Mouse (Mus musculus) erythroblast, adult 5-6 weeks (primary cell): ENCODE results near the gene Sgsm3. TPM values are rescaled to one million over a fixed set of nuclear protein-coding genes. Genes with fewer than 3 reads are reported as not detected.

Experiments used
- ATAC-seq: replicated peaks from 2 replicates; pipeline ENCODE4 v1.8.0; 2016; ENCODE audit warnings: moderate number of reproducible peaks, mild to moderate bottlenecking, moderate TSS enrichment, inconsistent platforms; ENCODE audit not compliant: poor library complexity, low FRiP score, severe bottlenecking
- total RNA-seq, 2 experiments: library from RNA; stranded (forward) in 1 of 2; stranded (reverse) in 1 of 2; fragments of 150-400 nt in 1 of 2; fragments of 200-764, 138-1000 nt in 1 of 2; gene quantifications; 2 replicates each; pipeline versions ENCODE4 v1.2.3 to v1.2.4; 2015 to 2017; ENCODE audit warnings: low replicate concordance in 2 of 2

Sgsm3 gene
- total RNA-seq, 2 experiments from 2014 or later = 5.6 to 9.5 TPM

GRCm38 (mm10) chr15:81016488-81016887 lies 38.9 kb downstream of the Sgsm3 start:
- ATAC-seq = no peak

GRCm38 (mm10) chr15:81017308-81017707 lies 39.7 kb downstream of the Sgsm3 start:
- ATAC-seq = no peak

DNA sequence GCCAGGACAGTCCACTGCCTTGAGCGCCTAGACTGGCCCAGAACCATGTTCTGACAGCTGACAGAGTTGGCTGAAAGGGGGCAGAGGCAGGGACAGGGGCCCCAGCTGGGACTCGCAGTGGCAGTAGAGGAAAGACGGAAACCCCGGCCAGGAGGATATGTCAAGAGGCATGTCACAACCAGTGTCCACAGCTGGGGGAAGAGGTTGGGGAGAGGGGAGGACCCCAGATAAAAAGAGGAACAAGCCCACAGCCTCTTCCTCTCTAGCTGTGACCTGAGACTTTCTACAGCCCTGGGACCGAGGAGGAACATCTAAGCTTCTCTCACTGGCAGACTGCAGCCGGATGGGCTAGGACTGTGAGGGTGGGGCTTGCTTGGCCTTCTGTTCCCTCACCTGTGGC lies 43.8 kb downstream of the Sgsm3 start:
- no peak for ATAC-seq

GRCm38 (mm10) chr15:81022437-81022836 lies 44.9 kb downstream of the Sgsm3 start:
- no peak for ATAC-seq

- no peak for ATAC-seq
These were observed 46.3 kb downstream of the Sgsm3 start for GRCm38 (mm10) chr15:81023842-81024241.

- ATAC-seq = no peak
These were observed 49.3 kb downstream of the Sgsm3 start for GRCm38 (mm10) chr15:81026901-81027300.

DNA sequence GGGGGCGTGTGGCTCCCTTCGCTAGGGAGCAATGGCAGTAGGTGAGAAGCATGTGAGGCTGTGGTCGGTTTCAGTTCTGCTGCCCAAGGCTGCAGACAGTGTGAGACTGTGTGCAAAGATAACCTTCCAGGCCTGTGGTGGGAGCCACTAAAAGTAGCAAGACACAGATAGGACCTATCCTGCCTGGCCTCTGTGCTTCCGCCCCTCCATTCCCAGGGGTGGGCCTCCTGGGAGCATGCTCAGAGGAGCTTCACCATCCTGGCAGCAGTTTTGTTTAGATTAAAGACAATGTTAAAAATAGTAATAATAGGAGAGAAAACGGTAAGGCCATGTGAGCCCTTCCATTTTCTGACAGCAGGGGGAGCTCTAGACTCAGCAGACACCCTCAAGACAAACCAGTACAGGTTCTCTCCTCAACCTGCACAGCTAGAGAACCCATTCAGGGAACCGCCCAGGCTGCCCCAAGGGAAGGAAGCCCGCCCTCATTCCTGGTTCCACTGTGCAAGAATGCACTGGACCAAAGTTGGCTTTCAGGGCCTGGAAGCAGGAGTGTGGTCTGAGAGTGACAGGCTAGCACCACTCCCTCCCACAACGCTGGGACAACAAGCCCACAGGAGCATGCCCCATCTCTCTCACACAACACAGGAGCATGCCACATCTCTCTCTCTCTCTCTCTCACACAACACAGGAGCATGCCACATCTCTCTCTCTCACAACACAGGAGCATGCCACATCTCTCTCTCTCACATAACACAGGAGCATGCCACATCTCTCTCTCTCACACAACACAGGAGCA lies 50.0 kb downstream of the Sgsm3 start:
- peak; percentile 73 for ATAC-seq

GRCm38 (mm10) chr15:81030891-81031425 lies 53.4 kb downstream of the Sgsm3 start:
- no peak for ATAC-seq

GRCm38 (mm10) chr15:81031611-81032010 lies 54.0 kb downstream of the Sgsm3 start:
- no peak for ATAC-seq

GRCm38 (mm10) chr15:81032941-81033629 lies 55.5 kb downstream of the Sgsm3 start:
- no peak for ATAC-seq

DNA sequence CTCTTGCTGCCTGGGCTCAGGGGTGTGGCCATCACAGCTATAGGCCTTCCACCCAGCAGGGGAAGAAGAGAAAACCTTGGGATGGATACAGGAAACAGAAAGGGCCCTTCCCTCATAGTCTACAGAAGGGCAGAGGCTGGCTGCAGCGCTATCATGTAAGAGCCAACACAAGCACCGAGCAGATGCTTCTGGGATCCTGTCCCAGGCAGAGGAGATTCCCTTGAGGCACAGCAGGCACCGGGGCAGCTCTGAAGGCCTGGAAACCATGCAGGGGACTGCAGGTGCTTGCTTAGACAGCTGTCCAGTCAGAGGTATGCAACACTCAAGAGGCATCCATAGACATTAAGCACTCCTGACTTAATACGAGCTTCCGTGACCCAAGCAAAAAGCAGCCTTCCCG lies 56.6 kb downstream of the Sgsm3 start:
- ATAC-seq = no peak

DNA sequence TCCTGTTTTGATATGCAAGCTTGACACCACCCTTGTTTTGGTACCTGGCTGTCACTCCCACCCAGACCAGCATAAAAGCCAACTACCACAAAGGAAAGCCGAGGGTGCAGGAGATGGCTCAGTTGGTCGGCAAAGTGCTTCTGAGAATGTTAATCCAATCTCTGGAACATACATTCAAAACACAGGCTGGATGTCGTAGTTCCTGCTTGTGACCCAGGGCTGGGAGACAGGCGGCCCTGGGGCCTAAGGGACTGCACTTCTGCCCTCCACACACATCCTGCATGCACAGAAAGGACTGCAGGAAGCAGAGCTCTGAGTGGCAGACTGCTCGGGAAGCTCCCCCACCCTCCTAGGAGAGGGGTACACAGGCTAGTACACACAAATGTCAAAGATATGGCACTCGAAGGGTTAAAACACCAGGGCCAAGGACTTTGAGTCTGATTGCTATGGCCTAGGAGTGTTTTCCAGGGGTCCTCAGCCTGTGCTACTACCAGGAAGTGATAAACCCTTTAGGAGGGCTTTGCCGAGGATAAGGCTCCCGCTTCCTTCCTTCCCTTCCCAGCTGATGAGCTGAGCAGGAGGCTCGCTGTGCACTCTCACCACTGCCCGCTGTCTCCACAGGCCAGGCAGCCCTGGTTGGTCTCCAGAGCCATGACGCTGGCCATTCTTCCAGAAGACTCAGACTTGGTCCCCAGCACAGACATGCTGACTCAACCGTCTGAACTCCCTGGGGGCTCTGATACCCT lies 58.0 kb downstream of the Sgsm3 start:
- no peak for ATAC-seq

DNA sequence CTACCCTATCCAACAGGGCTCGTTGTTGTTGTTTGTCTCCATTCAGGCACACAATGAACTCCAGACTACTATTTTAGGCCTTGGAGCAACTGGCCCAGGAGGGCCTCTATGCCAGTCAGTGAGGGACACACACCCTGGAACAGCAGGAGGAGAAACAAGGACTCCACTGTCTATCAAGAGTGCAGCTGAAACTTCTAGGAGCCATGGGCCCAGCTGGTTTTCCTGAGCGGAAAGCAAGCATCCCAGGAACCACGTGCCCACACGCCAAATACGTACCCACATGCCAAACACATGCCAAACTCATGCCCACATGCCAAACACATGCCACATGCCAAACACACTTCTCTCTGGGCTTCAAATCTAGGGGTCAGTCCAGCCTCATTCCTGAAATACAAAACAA lies 60.9 kb downstream of the Sgsm3 start:
- ATAC-seq = no peak

DNA sequence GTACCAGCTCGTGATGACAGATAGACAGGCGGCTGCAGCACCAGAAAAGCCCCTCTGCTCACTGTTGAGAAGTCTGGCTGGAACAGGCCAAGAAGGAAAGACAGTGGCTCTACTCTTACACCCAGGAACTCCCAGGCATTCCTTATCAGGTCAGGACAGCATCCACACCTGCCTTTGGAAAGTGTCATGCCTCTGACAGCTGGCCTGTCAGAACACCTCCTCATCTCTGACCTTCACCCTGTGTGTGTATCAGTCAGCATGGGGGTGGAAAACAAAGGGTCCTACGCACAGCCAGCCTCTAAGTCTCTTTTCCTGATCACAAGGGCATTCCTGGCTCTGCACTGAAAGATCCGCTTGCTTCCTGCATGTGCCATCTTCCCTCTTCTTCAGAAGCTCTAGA lies 64.2 kb downstream of the Sgsm3 start:
- no peak for ATAC-seq

- ATAC-seq = peak; percentile 56; the same call in 1 of the 2 replicates
These were observed 64.8 kb downstream of the Sgsm3 start for GRCm38 (mm10) chr15:81042276-81042931.

- 0 out of 2 replicates have a peak, but pooled peaks have one; percentile 14 for ATAC-seq
These were observed 66.9 kb downstream of the Sgsm3 start for GRCm38 (mm10) chr15:81044446-81044845.

- no peak for ATAC-seq
These were observed 67.8 kb downstream of the Sgsm3 start for GRCm38 (mm10) chr15:81045336-81045735.

DNA sequence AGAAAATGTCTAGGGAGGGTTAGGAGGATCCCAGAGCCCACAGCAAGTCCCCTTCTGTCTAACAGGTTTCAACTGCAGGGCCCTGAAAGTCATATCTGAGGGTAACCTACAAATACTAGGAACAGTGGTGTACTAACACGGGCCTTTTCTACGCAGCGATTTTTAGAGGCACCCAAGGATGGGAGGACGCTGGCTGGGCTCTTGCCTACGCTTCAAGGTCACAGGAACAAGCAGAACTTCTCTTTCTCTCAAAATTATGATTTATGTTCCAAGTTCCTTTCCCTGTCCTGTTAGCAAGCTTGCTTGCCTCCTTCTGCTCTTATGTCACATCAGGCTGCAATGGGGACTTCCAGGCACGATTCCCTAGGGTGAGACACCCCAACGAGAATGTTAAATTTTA lies 68.5 kb downstream of the Sgsm3 start:
- ATAC-seq = no peak

- ATAC-seq = no peak
These were observed 69.9 kb downstream of the Sgsm3 start for GRCm38 (mm10) chr15:81047497-81047896.
